Mouse (Mus musculus) forebrain, embryonic 13.5 days (tissue): ENCODE data around the gene Ifrd2. TPM values are rescaled to one million over a fixed set of nuclear protein-coding genes. Genes with fewer than 3 reads are reported as not detected.

Experiments
- ATAC-seq: fragments of 200-750 bp; cut with Nextera tagmentation; 2 replicates; pipeline ENCODE4 v1.8.0; 2017
- H3K27ac ChIP-seq: fragments of 300-500 bp; sonication (generic); 2 replicates; pipeline ENCODE4 v1.5.1; 2015; ENCODE audit warnings: inconsistent platforms, mild to moderate bottlenecking, moderate library complexity
- H3K27me3 ChIP-seq: fragments of 300-500 bp; sonication (generic); 2 replicates; pipeline ENCODE4 v1.6.1; 2015; ENCODE audit warnings: mild to moderate bottlenecking, inconsistent platforms
- H3K36me3 ChIP-seq: fragments of 300-500 bp; sonication (generic); 2 replicates; pipeline ENCODE4 v1.6.1; 2015; ENCODE audit warnings: mild to moderate bottlenecking, inconsistent platforms; ENCODE audit not compliant: poor library complexity, severe bottlenecking
- H3K4me1 ChIP-seq: fragments of 300-500 bp; sonication (generic); 2 replicates; pipeline ENCODE4 v1.6.1; 2015; ENCODE audit warnings: inconsistent platforms
- H3K4me2 ChIP-seq: fragments of 300-500 bp; sonication (generic); 2 replicates; pipeline ENCODE4 v1.6.1; 2015; ENCODE audit warnings: inconsistent platforms, mild to moderate bottlenecking, moderate library complexity
- H3K4me3 ChIP-seq: fragments of 300-500 bp; sonication (generic); 2 replicates; pipeline ENCODE4 v1.5.1; 2015; ENCODE audit warnings: mild to moderate bottlenecking, inconsistent platforms
- H3K9ac ChIP-seq: fragments of 300-500 bp; sonication (generic); 2 replicates; pipeline ENCODE4 v1.6.1; 2015; ENCODE audit warnings: mild to moderate bottlenecking, inconsistent platforms
- H3K9me3 ChIP-seq: fragments of 300-500 bp; sonication (generic); replicated peaks from 2 replicates; pipeline ENCODE4 v1.6.1; 2016; ENCODE audit warnings: inconsistent platforms
- WGBS: fragments of 180-500 bp; shearing (Covaris S2); methylation state at CpG from one replicate; pipeline ENCODE4 v1.1.7; 2015; 5-methylcytosine and 5-hydroxymethylcytosine counted together
- polyA plus RNA-seq: library from polyadenylated mRNA; unstranded; fragments of >200 nt; fragmentation: Nextera tagmentation; extraction: Ambion mirVana; gene quantifications from 2 replicates; pipeline ENCODE4 v1.2.1, GENCODE M21; 2015

Ifrd2 gene
- polyA plus RNA-seq, 1 experiment from 2014 or later: 15.4 TPM

DNA sequence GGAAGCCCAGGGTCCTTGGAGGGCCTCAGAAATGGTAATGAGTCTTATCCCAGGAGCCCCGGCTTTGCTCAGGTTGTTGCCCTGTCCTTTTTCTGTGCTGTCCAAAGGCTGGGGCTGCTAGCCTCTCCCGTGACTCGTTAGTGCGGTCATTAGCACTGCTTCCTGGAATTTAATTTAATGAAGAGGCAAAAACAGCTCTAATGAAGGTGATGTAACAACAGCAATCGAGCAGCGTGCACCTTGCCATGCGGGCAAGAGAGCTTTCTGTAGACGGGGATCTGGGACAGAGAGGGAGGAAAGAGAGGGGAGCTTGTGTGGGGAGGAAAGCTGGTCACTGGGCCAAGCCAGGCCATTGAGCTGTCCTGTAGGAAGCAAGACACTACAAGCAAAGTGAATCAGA, 54.2 kb downstream of the Ifrd2 start:
- no peaks in the 10 kb centered on the region for H3K9me3 ChIP-seq
- H3K27ac ChIP-seq: peak overlapping the region; percentile 49
- WGBS: 16% methylated on average over 8 of the region's 8 CpGs
- 0 out of 2 replicates have a peak overlapping the region, but pooled peaks have one; percentile 0 for H3K9ac ChIP-seq
- no peak overlapping the region for H3K4me2 ChIP-seq
- ATAC-seq: no peak
- H3K4me1 ChIP-seq: peaks cover 47% of the 10 kb centered on the region
- H3K4me3 ChIP-seq: no peak overlapping the region
- H3K27me3 ChIP-seq: no peaks in the 10 kb centered on the region
- no peaks in the 10 kb centered on the region for H3K36me3 ChIP-seq

Other genes starting within 250 kb of the Ifrd2 start
- 13.3 and 13.9 TPM in 2 replicates for gene Hemk1, start 249.3 kb upstream of the Ifrd2 start, polyA plus RNA-seq
- gene 6430571L13Rik, start 247.0 kb upstream of the Ifrd2 start, polyA plus RNA-seq: 3.1 and 3.2 TPM in 2 replicates
- 3.3 and 4.5 TPM in 2 replicates for gene Cacna2d2, start 188.0 kb upstream of the Ifrd2 start, polyA plus RNA-seq
- gene Tmem115, start 53.7 kb upstream of the Ifrd2 start, polyA plus RNA-seq: 36.9 TPM in 2 replicates
- gene Cyb561d2, start 45.4 kb upstream of the Ifrd2 start, polyA plus RNA-seq: 23.2 and 25.7 TPM in 2 replicates
- 59.0 and 61.9 TPM in 2 replicates for gene Nprl2, start 45.4 kb upstream of the Ifrd2 start, polyA plus RNA-seq
- gene Zmynd10, start 40.3 kb upstream of the Ifrd2 start, polyA plus RNA-seq: 2.0 and 4.0 TPM in 2 replicates
- gene Rassf1, start 36.1 kb upstream of the Ifrd2 start, polyA plus RNA-seq: 39.3 and 43.2 TPM in 2 replicates
- 80.7 and 84.8 TPM in 2 replicates for gene Tusc2, start 24.4 kb upstream of the Ifrd2 start, polyA plus RNA-seq
- 85.4 and 99.5 TPM in 2 replicates for gene Hyal2, start 19.7 kb upstream of the Ifrd2 start, polyA plus RNA-seq
- gene Hyal1, start 10.7 kb upstream of the Ifrd2 start, polyA plus RNA-seq: 8.4 and 8.5 TPM in 2 replicates
- 14.5 and 17.9 TPM in 2 replicates for gene Naa80, start 8.8 kb upstream of the Ifrd2 start, polyA plus RNA-seq
- 1.1 and 1.5 TPM in 2 replicates for gene Hyal3, start 6.8 kb upstream of the Ifrd2 start, polyA plus RNA-seq
- 1.8 and 2.0 TPM in 2 replicates for gene Sema3b, start 21.6 kb downstream of the Ifrd2 start, polyA plus RNA-seq
- 397 and 426 TPM in 2 replicates for gene Gnai2, start 47.7 kb downstream of the Ifrd2 start, polyA plus RNA-seq
- 14.3 and 14.6 TPM in 2 replicates for gene Slc38a3, start 81.9 kb downstream of the Ifrd2 start, polyA plus RNA-seq
- 1.3 and 1.8 TPM in 2 replicates for gene Gnat1, start 92.1 kb downstream of the Ifrd2 start, polyA plus RNA-seq
- 6.8 and 7.7 TPM in 2 replicates for gene Sema3f, start 122.8 kb downstream of the Ifrd2 start, polyA plus RNA-seq
- 256 and 261 TPM in 2 replicates for gene Rbm5, start 183.4 kb downstream of the Ifrd2 start, polyA plus RNA-seq